8 mouse cellular contexts compared by ENCODE assay signal in the genomic region with DNA sequence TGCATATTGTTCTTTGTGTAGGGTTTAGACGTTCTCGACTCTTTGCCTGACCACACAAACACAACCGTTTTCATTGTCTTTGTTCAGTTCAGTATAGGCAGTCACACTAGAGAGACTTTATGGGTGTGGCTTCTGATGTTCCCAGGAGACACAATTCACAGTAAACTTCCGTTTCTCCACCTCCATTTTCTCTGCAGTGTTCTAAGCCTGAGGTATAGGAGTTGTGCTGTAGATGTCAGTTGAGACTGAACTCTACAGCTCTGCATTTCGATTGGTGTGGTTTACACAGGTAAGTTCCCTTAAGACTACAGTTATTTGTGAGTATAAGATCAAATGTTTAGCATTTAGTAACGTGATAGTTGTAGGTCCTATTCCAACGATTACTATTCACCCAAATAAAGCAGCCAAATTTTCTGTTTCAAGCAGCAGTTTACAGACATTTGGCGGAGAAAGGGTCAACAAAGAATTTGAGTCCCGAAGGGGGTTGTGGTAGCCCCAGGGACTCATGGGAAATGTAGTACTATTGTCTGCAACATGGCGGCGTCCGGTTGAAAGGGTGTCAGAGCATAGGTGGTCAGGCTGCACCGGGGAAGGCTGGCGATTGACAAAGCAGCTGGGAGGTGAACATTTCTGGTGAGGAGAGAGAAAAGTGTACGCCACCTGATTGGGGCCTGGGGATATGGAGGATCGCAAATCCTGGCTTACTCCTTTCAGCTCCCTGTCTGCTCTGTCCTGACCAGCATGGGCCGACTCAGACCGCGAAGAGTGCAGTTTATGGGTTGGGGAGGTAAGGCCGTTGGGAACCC. TPM values are rescaled to one million over a fixed set of nuclear protein-coding genes. Genes with fewer than 3 reads are reported as not detected.
DNase-seq lines count a peak whose midpoint lies in the region; ATAC-seq and TF ChIP-seq lines count a peak whose summit lies in the region.

A gene (plus strand): TSS at position 179 of the 806 bp plus-strand sequence.

- H3K9ac ChIP-seq in heart, embryonic 15.5 days, result peak within 1 kb of the TSS; percentile 84
- peak within 1 kb of the TSS; percentile 92 for H3K9ac ChIP-seq in liver, embryonic 14.5 days (replicated peaks)
- H3K9ac ChIP-seq in neural tube, embryonic 11.5 days (ENCODE audit: low read length), result peak within 1 kb of the TSS; percentile 75
- H3K9ac ChIP-seq in stomach, postnatal 0 days (ENCODE audit: low read length), result peak within 1 kb of the TSS; percentile 74

- no peak for TF ChIP-seq CTCF in liver, embryonic 14.5 days (IDR thresholded peaks at IDR 0.05; ENCODE audit: low read depth)
- peak; percentile 48 for TF ChIP-seq CTCF in stomach, postnatal 0 days (IDR thresholded peaks at IDR 0.05; ENCODE audit: low read depth)

- 4% methylated on average over 20 of the region's 20 CpGs for WGBS in forebrain, embryonic 10.5 days
- WGBS in heart, embryonic 15.5 days, result 5% methylated on average over 20 of the region's 20 CpGs
- 1% methylated on average over 20 of the region's 20 CpGs for WGBS in liver, embryonic 14.5 days (ENCODE audit: insufficient replicate concordance)
- WGBS in neural tube, embryonic 11.5 days, result 4% methylated on average over 20 of the region's 20 CpGs
- 4% methylated on average over 20 of the region's 20 CpGs for WGBS in stomach, postnatal 0 days

- H3K27ac ChIP-seq in forebrain, embryonic 10.5 days, result peak within 1 kb of the TSS; percentile 88
- peak within 1 kb of the TSS; percentile 75 for H3K27ac ChIP-seq in heart, embryonic 15.5 days
- peak within 1 kb of the TSS; percentile 90 for H3K27ac ChIP-seq in liver, embryonic 14.5 days
- peak within 1 kb of the TSS; percentile 64 for H3K27ac ChIP-seq in neural tube, embryonic 11.5 days (ENCODE audit: low read depth, low read length)
- H3K27ac ChIP-seq in stomach, postnatal 0 days (replicated peaks), result 0 out of 2 replicates have a peak within 1 kb of the TSS, but pooled peaks have one; percentile 26

- H3K9me3 ChIP-seq in forebrain, embryonic 10.5 days, result 0 out of 2 replicates have a peak, but pooled peaks cover 3% of the 10 kb centered on the region
- H3K9me3 ChIP-seq in heart, embryonic 15.5 days (replicated peaks), result no peaks in the 10 kb centered on the region
- H3K9me3 ChIP-seq in liver, embryonic 14.5 days (ENCODE audit: control insufficient read depth, low read length), result no peaks in the 10 kb centered on the region
- no peaks in the 10 kb centered on the region for H3K9me3 ChIP-seq in neural tube, embryonic 11.5 days (ENCODE audit: control insufficient read depth, low read length)
- no peaks in the 10 kb centered on the region for H3K9me3 ChIP-seq in stomach, postnatal 0 days (ENCODE audit: control insufficient read depth, low read length)

- peak; percentile 74 for DNase-seq in c-Kit-negative CD71-positive TER-119-positive erythroid progenitor cells, embryonic 14.5 days (ENCODE audit: low read depth, low spot score)
- peak; percentile 76 for DNase-seq in forebrain, embryonic 10.5 days (ENCODE audit: extremely low spot score, low spot score)
- peak; percentile 81 to 86 for DNase-seq in kidney, postnatal 25 days
- DNase-seq in liver, embryonic 14.5 days (ENCODE audit: low read depth in 3 of 3, low spot score in 3 of 3), result peak; percentile 70 to 82 (median 75)
- DNase-seq in neural tube, embryonic 11.5 days (ENCODE audit: low spot score), result peak; percentile 83
- DNase-seq in stomach, postnatal 0 days (ENCODE audit: low spot score), result peak; percentile 81

- peaks cover 16% of the 10 kb centered on the region for H3K36me3 ChIP-seq in forebrain, embryonic 10.5 days (replicated peaks)
- peaks cover 5% of the 10 kb centered on the region; the same call in 1 of the 2 replicates for H3K36me3 ChIP-seq in heart, embryonic 15.5 days
- H3K36me3 ChIP-seq in liver, embryonic 14.5 days (replicated peaks; ENCODE audit: control insufficient read depth, insufficient read depth, low read depth), result peaks cover 11% of the 10 kb centered on the region
- H3K36me3 ChIP-seq in neural tube, embryonic 11.5 days (ENCODE audit: control insufficient read depth, insufficient read depth, low read length), result no peaks in the 10 kb centered on the region
- H3K36me3 ChIP-seq in stomach, postnatal 0 days (ENCODE audit: control insufficient read depth, insufficient read depth, low read length), result no peaks in the 10 kb centered on the region; the same call in 1 of the 2 replicates

- peaks cover 12% of the 10 kb centered on the region; the same call in 1 of the 2 replicates for H3K4me1 ChIP-seq in forebrain, embryonic 10.5 days
- H3K4me1 ChIP-seq in heart, embryonic 15.5 days (replicated peaks), result peaks cover 4% of the 10 kb centered on the region; the same call in 1 of the 2 replicates
- H3K4me1 ChIP-seq in liver, embryonic 14.5 days (replicated peaks; ENCODE audit: control insufficient read depth in 2 of 2, insufficient read depth in 2 of 2, low read length in 1 of 2), result peaks cover 29 to 34% of the 10 kb centered on the region in 2 experiments
- 0 out of 2 replicates have a peak, but pooled peaks cover 2% of the 10 kb centered on the region for H3K4me1 ChIP-seq in neural tube, embryonic 11.5 days (ENCODE audit: control insufficient read depth, insufficient read depth, low read length)
- no peaks in the 10 kb centered on the region for H3K4me1 ChIP-seq in stomach, postnatal 0 days (replicated peaks; ENCODE audit: control insufficient read depth, insufficient read depth)

- H3K4me2 ChIP-seq in heart, embryonic 15.5 days, result peak within 1 kb of the TSS; percentile 64
- H3K4me2 ChIP-seq in liver, embryonic 14.5 days (ENCODE audit: low read depth), result peak within 1 kb of the TSS; percentile 75
- peak within 1 kb of the TSS; percentile 45 for H3K4me2 ChIP-seq in neural tube, embryonic 11.5 days (ENCODE audit: low read depth)
- H3K4me2 ChIP-seq in stomach, postnatal 0 days (replicated peaks; ENCODE audit: low read depth), result peak within 1 kb of the TSS; percentile 72

- ATAC-seq in CD4-positive, CD25-positive, alpha-beta regulatory T cell, adult 4 months, result peak; percentile 96
- peak; percentile 97 for ATAC-seq in heart, embryonic 15.5 days (replicated peaks; ENCODE audit: insufficient number of reproducible peaks, insufficient read depth, low FRiP score, low read depth)
- ATAC-seq in liver, embryonic 14.5 days (ENCODE audit: insufficient read depth), result peak; percentile 88
- ATAC-seq in neural tube, embryonic 11.5 days (ENCODE audit: insufficient read depth, low FRiP score, low TSS enrichment), result peak; percentile 96
- peak; percentile 96 for ATAC-seq in stomach, postnatal 0 days (ENCODE audit: low FRiP score, low TSS enrichment)

- peak; percentile 30; the same call in 1 of the 2 replicates for TF ChIP-seq EP300 in liver, embryonic 14.5 days (IDR thresholded peaks at IDR 0.05; ENCODE audit: low read depth)
- no peak for TF ChIP-seq EP300 in stomach, postnatal 0 days (optimal IDR thresholded peaks at IDR 0.05)

- no peaks in the 10 kb centered on the region for H3K27me3 ChIP-seq in forebrain, embryonic 10.5 days (ENCODE audit: poor library complexity, severe bottlenecking)
- H3K27me3 ChIP-seq in heart, embryonic 15.5 days, result no peaks in the 10 kb centered on the region
- no peaks in the 10 kb centered on the region for H3K27me3 ChIP-seq in liver, embryonic 14.5 days (ENCODE audit: control insufficient read depth, insufficient read depth, low read length)
- H3K27me3 ChIP-seq in neural tube, embryonic 11.5 days (ENCODE audit: control insufficient read depth, insufficient read depth, low read length), result no peaks in the 10 kb centered on the region
- H3K27me3 ChIP-seq in stomach, postnatal 0 days (ENCODE audit: control insufficient read depth, insufficient read depth, low read length), result no peaks in the 10 kb centered on the region

- peak within 1 kb of the TSS; percentile 75 for H3K4me3 ChIP-seq in forebrain, embryonic 10.5 days
- H3K4me3 ChIP-seq in heart, embryonic 15.5 days, result peak within 1 kb of the TSS; percentile 90
- H3K4me3 ChIP-seq in liver, embryonic 14.5 days (ENCODE audit: insufficient read depth in 1 of 2, low read depth in 2 of 2, low read length in 2 of 2), result peak within 1 kb of the TSS; percentile 92 to 100
- peak within 1 kb of the TSS; percentile 74 for H3K4me3 ChIP-seq in neural tube, embryonic 11.5 days (ENCODE audit: low read depth, low read length)
- H3K4me3 ChIP-seq in stomach, postnatal 0 days (ENCODE audit: low read depth, low read length), result peak within 1 kb of the TSS; percentile 81

RNA-seq across cellular contexts. Expression of the gene that starts here (rescaled TPM):
- 10 to 100 TPM; 24.1 to 33.1 TPM for polyA plus RNA-seq in CD4-positive, CD25-positive, alpha-beta regulatory T cell, adult 4 months (2017; shearing (Covaris generic))
- 32.6 and 35.3 TPM in 2 replicates for polyA plus RNA-seq in forebrain, embryonic 10.5 days (2016; fragmentation: Nextera tagmentation; extraction: Ambion mirVana)
- polyA plus RNA-seq in heart, embryonic 15.5 days (2015; fragmentation: Nextera tagmentation; extraction: Ambion mirVana), result 12.8 and 14.3 TPM in 2 replicates
- 2.8 and 4.8 TPM in 2 replicates for polyA plus RNA-seq in liver, embryonic 14.5 days (2012; rRNA removed)
- polyA plus RNA-seq in liver, embryonic 14.5 days (2014; fragmentation: Nextera tagmentation; extraction: Ambion mirVana), result 12.7 and 15.5 TPM in 2 replicates
- 34.4 and 37.4 TPM in 2 replicates for polyA plus RNA-seq in neural tube, embryonic 11.5 days (2014; fragmentation: Nextera tagmentation; extraction: Ambion mirVana)
- 7.9 and 8.7 TPM in 2 replicates for polyA plus RNA-seq in stomach, postnatal 0 days (2015; fragmentation: Nextera tagmentation; extraction: Ambion mirVana)

Comparison
In these comparisons a context has a peak if more than half of its experiments do, and no peak if none do; other contexts are left out.
1. Peak in every context shown above with its lines: DNase-seq, ATAC-seq, H3K4me3 ChIP-seq and H3K27ac ChIP-seq.
2. H3K27ac ChIP-seq: peak in every context shown above with its lines; median percentile 90 in liver, embryonic 14.5 days; 88 in forebrain, embryonic 10.5 days; 75 in heart, embryonic 15.5 days; 64 in neural tube, embryonic 11.5 days; 26 in stomach, postnatal 0 days.